Mouse (Mus musculus) limb, embryonic 12.5 days (tissue): Measurements from ENCODE around the gene Zbtb1. TPM values are rescaled to one million over a fixed set of nuclear protein-coding genes. Genes with fewer than 3 reads are reported as not detected.
A peak's percentile ranks its signal among the peaks of the same experiment; 100 is the strongest.

Source experiments
- ATAC-seq: fragments of 200-750 bp; cut with Nextera tagmentation; 2 replicates; pipeline ENCODE4 v1.8.0; 2017; ENCODE audit warnings: low read depth, moderate TSS enrichment; ENCODE audit not compliant: insufficient number of reproducible peaks, insufficient read depth, low FRiP score, low TSS enrichment
- H3K27ac ChIP-seq: fragments of 300-500 bp; sonication (generic); 2 replicates; pipeline ENCODE4 v1.5.1; 2016; ENCODE audit warnings: mild to moderate bottlenecking, moderate library complexity
- H3K27me3 ChIP-seq: fragments of 300-500 bp; sonication (generic); 2 replicates; pipeline ENCODE4 v1.6.1; 2016; ENCODE audit warnings: mild to moderate bottlenecking, moderate library complexity
- H3K36me3 ChIP-seq: fragments of 300-500 bp; sonication (generic); 2 replicates; pipeline ENCODE4 v1.6.1; 2016; ENCODE audit warnings: mild to moderate bottlenecking, moderate library complexity
- H3K4me1 ChIP-seq: fragments of 300-500 bp; sonication (generic); replicated peaks from 2 replicates; pipeline ENCODE4 v1.6.1; 2016
- H3K4me2 ChIP-seq: fragments of 300-500 bp; sonication (generic); 2 replicates; pipeline ENCODE4 v1.6.1; 2016; ENCODE audit warnings: mild to moderate bottlenecking, moderate library complexity
- H3K4me3 ChIP-seq: fragments of 300-500 bp; sonication (generic); replicated peaks from 2 replicates; pipeline ENCODE4 v1.5.1; 2016; ENCODE audit warnings: mild to moderate bottlenecking
- H3K9ac ChIP-seq: fragments of 300-500 bp; sonication (generic); replicated peaks from 2 replicates; pipeline ENCODE4 v1.6.1; 2016; ENCODE audit warnings: mild to moderate bottlenecking, moderate library complexity
- H3K9me3 ChIP-seq: fragments of 300-500 bp; sonication (generic); 2 replicates; pipeline ENCODE4 v1.6.1; 2016; ENCODE audit warnings: mild to moderate bottlenecking, moderate library complexity
- WGBS: fragments of 180-500 bp; shearing (Covaris S2); methylation state at CpG from one replicate; pipeline ENCODE4 v1.1.7; 2016; 5-methylcytosine and 5-hydroxymethylcytosine counted together
- polyA plus RNA-seq: library from polyadenylated mRNA; unstranded; fragments of >200 nt; fragmentation: Nextera tagmentation; extraction: Ambion mirVana; gene quantifications from 2 replicates; pipeline ENCODE4 v1.2.1, GENCODE M21; 2016

Gene Zbtb1
- polyA plus RNA-seq, 1 experiment from 2014 or later: 12.2 TPM

DNA sequence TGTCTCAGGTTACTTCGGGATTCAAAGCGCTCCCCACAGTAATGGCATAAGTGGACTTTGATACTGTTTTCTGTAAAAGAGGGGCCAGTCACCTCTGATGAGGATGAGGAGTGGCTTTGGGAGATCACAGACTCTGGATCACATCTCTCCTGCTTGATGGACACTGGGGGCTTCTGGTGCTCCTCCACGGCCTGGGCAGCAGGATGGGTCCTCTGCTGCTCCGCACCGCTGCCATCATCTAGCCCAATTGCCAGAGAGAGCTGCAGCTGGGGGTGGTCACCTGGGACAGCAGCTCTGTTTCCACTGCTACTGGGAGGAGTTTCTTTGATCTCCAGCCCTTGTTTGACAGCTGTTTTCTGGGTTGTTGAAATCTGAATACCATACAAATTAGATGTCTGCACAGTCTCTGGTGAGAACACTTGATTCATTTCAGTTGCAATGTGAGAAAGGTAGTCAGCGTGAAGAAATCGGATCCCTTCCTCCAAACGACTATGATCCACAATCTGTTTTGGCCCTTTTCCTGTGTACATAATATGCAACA is 20.3 kb upstream of the Zbtb1 start:
- 68% methylated on average over 8 of the region's 8 CpGs for WGBS
- ATAC-seq: no peak
- peaks cover 59% of the 10 kb centered on the region for H3K36me3 ChIP-seq

DNA sequence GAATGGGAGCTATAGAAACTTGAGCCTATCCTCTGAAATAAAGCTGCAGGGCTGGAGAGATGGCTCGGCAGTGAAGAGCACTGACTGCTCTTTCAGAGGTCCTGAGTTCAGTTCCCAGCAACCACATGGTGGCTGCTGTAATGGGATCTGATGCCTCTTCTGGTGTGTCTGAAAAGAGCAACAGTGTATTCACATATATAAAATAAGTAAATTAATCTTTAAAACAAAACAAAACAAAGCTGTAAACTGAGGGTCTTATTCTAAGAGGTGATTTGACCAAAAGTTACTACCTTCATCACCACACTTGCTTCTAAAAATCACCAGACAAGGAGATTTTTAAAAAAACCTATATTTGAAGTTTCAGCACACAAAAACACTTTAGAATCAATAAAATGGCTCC is 9.2 kb upstream of the Zbtb1 start:
- no peak for ATAC-seq
- Histone ChIP-seq H3K4me2 (no peak overlapping the region), H3K4me3 (no peak overlapping the region), H3K9me3 (no peaks in the 10 kb centered on the region), H3K4me1 (peaks cover 6% of the 10 kb centered on the region), H3K27ac (no peak overlapping the region), H3K9ac (no peak overlapping the region), H3K27me3 (no peaks in the 10 kb centered on the region), H3K36me3 (peaks cover 9% of the 10 kb centered on the region; the same call in 1 of the 2 replicates)
- WGBS: 88% methylated on average over 1 of the region's 1 CpGs

More for the DNA sequence above, 20.3 kb upstream of the Zbtb1 start:
- Histone ChIP-seq H3K27me3 (no peaks in the 10 kb centered on the region), H3K4me2 (no peak overlapping the region), H3K4me1 (no peaks in the 10 kb centered on the region), H3K4me3 (no peak overlapping the region), H3K9ac (no peak overlapping the region), H3K9me3 (no peaks in the 10 kb centered on the region), H3K27ac (no peak overlapping the region)

DNA sequence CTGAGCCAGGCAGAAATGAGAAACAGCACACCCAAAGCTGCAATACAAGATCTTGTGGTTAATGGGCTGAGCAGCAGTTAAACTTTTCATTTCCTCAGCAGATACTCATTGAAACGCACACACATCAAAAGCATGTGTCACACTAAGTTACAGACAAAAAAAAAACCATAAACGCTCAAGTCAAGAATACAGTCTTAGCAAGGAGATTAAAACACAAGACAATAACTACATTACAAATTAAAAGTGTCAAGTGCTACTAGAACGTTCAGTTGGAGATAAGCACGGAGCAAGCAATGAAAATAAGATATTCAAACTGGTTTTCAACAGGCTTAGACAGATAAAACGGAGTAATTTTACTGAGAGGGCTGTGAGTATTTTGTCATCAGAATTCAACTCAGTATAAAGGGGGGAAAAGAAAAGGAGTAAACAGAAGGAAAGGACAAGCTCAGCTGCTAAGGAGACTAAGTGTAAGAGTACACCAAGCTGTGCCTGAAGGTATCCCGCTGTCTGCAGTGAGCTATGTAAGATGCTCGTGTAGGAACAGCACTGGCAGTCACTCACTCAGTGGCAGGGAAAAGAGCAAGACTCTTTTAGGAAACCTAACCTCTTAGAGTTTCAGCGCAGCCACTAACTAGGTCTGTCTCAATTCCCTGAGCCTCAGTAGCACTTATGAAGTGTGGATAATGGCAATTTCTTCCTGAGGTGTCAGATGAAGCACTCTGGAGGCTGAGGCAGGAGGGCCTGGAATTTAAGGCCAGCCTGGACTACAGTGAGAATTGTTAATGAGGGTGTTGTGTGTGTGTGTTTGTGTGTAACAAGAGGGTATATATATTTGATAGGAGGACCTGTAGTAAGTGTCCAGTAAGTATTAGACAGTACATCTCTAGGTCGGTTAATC is 8.4 kb upstream of the Zbtb1 start:
- no peaks in the 10 kb centered on the region for H3K27me3 ChIP-seq
- H3K4me2 ChIP-seq: no peak overlapping the region
- no peak for ATAC-seq
- H3K4me1 ChIP-seq: peaks cover 11% of the 10 kb centered on the region
- peak overlapping the region; percentile 53 for H3K27ac ChIP-seq
- 58% methylated on average over 9 of the region's 9 CpGs for WGBS
- no peaks in the 10 kb centered on the region for H3K9me3 ChIP-seq
- peaks cover 9% of the 10 kb centered on the region; the same call in 1 of the 2 replicates for H3K36me3 ChIP-seq
- H3K4me3 ChIP-seq: no peak overlapping the region
- H3K9ac ChIP-seq: no peak overlapping the region

DNA sequence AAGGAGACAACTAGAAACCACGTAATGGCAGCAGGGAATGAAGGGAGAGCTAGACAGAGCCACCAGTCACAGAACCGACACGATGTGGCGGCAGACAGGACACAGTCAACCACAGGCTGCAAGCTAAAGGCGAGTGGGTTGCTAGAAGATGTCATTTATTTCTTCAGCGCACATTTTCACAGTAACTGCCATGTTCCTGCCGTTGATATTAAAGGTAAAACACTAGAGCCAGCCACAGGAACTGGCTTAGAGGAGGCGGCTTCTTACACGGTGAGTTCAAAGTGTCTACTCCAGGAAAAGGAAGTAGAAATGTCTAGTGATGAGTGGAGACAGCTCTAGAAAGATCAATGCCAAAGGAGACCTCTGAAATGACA is 7.8 kb upstream of the Zbtb1 start:
- H3K9me3 ChIP-seq: no peaks in the 10 kb centered on the region
- no peaks in the 10 kb centered on the region for H3K27me3 ChIP-seq
- no peak overlapping the region for H3K4me3 ChIP-seq
- no peak overlapping the region for H3K4me2 ChIP-seq
- H3K36me3 ChIP-seq: peaks cover 9% of the 10 kb centered on the region; the same call in 1 of the 2 replicates
- peaks cover 17% of the 10 kb centered on the region for H3K4me1 ChIP-seq
- no peak overlapping the region for H3K27ac ChIP-seq
- no peak overlapping the region for H3K9ac ChIP-seq
- no peak for ATAC-seq
- 89% methylated on average over 9 of the region's 9 CpGs for WGBS

DNA sequence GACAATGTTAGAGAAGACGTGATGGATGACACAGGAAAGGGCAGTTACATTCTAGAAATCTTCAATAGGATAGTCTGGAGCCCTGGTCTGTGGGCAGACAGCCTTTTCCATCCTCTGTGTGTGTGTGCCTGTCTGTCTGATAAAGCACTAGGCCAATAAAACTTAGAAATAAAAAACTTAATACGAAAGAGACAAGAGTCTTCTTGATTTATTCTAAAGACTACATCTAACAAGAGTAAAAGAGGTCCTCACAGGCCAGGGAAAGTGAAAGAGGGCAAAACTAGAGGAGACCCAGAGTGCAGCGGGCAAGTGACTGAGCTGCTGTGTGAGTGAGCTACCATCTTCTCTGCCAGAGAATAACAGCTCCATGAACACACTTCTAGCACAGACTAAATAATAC is 3.8 kb upstream of the Zbtb1 start:
- no peak overlapping the region for H3K4me3 ChIP-seq

DNA sequence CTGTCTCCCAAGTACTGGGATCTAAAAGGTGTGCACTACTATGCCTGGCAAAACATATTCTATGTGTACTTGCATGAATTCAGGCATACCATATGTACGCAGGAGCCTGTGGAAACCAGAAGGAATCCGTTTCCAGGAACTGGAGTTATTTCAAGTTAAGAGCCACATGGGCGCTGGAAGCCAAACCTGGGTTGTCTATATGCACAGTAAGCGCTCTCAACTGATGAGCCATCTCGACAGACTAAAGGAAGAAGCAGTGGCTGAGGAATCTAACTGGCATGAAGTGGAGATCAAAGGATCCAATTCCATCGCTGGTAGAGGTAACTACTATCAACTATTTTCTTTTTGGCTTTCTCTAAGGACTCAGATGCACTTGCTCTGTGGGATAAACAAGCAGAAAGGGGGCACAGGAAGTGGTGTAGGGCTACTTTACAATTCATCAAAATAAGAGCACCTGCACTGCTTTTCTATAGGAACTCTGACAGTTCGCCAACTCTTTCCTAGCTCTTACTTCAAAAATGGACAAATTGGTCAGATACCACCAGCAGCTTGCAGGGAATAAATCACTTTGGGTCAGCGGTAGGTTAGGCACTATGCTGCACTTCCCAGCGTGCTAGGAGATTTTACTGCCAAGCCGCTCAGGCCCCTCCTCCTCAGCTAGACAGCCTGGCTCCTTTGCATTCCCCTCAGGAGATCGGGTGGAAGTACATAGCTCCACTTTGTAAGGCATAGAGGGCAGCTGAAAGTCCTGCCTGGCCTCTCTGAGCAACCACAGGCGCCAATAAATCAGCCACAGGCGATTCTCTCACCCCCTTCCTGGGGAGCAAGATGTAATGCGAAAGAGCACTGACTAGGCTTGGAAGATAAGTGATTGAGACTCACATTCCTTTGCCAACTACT is 2.7 kb upstream of the Zbtb1 start:
- H3K27ac ChIP-seq: peak overlapping the region; percentile 100

More for the DNA sequence above, 3.8 kb upstream of the Zbtb1 start:
- Histone ChIP-seq H3K36me3 (0 out of 2 replicates have a peak, but pooled peaks cover 3% of the 10 kb centered on the region), H3K27me3 (no peaks in the 10 kb centered on the region), H3K9me3 (no peaks in the 10 kb centered on the region), H3K4me1 (peaks cover 32% of the 10 kb centered on the region), H3K9ac (no peak overlapping the region), H3K27ac (no peak overlapping the region), H3K4me2 (no peak overlapping the region)
- ATAC-seq: no peak
- WGBS: 82% methylated on average over 3 of the region's 3 CpGs

DNA sequence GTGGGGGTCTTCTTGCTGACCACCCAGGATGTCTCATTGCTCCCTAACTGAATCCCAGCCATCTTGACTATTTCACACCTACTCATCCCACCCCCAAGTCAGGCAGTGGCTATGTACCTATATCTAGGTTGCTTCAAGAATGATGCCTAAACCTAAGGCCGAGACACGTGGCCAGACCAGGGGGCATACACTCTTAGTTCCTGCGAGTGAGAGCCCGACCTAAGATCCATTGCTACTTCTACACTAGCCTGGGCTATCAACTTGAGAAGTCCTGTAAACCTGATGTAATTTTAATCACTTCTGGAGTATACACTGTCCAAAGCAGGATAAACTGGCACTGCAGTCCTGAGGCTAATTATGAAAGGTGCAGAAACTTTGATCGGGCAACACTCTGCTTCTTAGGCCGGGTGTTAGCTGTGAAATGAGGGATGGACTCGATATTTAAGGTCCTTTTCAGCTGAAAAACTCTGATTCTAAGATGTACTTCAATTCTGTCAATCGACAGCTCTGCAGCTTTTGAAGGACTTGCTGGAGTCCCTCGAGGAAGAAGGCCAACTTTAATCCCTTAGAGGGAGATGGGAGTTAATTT is 1.8 kb upstream of the Zbtb1 start:
- Histone ChIP-seq H3K4me2 (peak overlapping the region; percentile 89), H3K36me3 (0 out of 2 replicates have a peak, but pooled peaks cover 3% of the 10 kb centered on the region), H3K27me3 (no peaks in the 10 kb centered on the region), H3K27ac (peak overlapping the region; percentile 100), H3K4me1 (peaks cover 43% of the 10 kb centered on the region), H3K4me3 (peak overlapping the region; percentile 91), H3K9ac (peak overlapping the region; percentile 98), H3K9me3 (no peaks in the 10 kb centered on the region)
- 4% methylated on average over 9 of the region's 9 CpGs for WGBS
- no peak for ATAC-seq

More for the DNA sequence above, 2.7 kb upstream of the Zbtb1 start:
- Histone ChIP-seq H3K4me3 (peak overlapping the region; percentile 91), H3K9me3 (no peaks in the 10 kb centered on the region), H3K36me3 (0 out of 2 replicates have a peak, but pooled peaks cover 3% of the 10 kb centered on the region), H3K27me3 (no peaks in the 10 kb centered on the region), H3K4me2 (peak overlapping the region; percentile 89), H3K9ac (0 out of 2 replicates have a peak overlapping the region, but pooled peaks have one; percentile 98), H3K4me1 (peaks cover 34% of the 10 kb centered on the region)
- 14% methylated on average over 14 of the region's 14 CpGs for WGBS
- no peak for ATAC-seq

DNA sequence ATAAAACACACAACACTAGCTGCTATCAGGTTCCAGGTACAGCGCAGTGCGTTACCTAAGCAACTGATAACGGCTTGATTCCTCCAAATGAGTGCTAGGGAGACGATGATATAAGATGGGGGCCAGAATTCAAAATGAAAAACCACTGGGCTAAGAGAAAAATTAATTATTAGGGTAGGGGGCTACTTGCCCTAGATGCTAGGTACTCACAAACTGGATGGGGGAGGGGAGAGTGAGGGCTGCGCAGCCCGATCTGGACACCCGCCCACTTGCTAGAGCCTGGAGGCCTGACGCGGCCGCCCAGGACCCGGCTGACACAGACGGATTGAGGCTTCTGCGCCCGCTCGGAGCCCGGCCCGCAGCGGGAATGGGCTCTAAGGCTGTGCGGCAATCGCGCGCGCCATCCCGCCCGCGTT is 1.3 kb upstream of the Zbtb1 start:
- WGBS: under 1% methylated on average over 26 of the region's 26 CpGs
- peak overlapping the region; percentile 91 for H3K4me3 ChIP-seq
- 0 out of 2 replicates have a peak, but pooled peaks have one; percentile 6 for ATAC-seq
- H3K4me1 ChIP-seq: peaks cover 43% of the 10 kb centered on the region
- H3K27ac ChIP-seq: peak overlapping the region; percentile 100
- H3K27me3 ChIP-seq: no peaks in the 10 kb centered on the region
- H3K4me2 ChIP-seq: peak overlapping the region; percentile 89
- H3K36me3 ChIP-seq: 0 out of 2 replicates have a peak, but pooled peaks cover 3% of the 10 kb centered on the region
- no peaks in the 10 kb centered on the region for H3K9me3 ChIP-seq
- H3K9ac ChIP-seq: peak overlapping the region; percentile 98

DNA sequence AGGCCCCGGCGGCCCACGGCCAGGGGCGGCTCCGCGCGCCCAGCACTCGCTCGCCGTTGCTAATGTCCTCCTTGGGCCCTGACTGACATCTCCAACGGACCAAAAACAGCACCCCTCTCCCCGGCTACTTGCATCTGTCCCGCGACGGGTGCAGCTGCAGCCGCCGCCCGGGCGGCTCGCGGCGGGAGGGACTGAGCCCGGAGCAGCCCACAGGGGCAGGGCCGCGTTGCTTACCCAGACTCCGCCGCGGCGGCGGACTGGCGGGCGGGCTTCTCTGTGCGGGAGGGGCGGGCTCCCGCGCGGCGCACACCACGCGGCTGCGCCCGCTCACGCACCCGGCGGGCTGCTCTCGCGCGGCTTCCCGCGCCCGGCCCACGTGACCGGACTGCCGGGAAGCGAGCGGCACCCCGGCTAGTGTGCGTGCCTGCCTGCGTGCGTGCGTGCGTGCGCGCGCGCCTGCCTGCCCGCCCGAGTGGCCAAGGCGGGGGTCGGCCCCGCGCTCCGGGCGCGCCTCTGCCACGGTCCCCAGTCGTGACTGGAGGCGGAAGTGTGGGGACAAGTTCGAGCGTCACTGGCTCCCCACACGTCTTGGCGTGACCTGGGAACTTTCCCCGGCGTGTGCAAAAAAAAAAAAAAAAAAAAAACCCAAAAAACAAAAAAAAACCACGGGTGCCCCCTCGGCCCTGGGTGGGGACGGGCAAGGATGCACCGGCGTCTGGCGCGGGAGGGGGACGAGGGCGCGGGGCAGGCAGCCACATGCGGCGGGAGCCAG is 674 bp upstream of the Zbtb1 start, which contains the start of gene Zbtb25:
Gene Zbtb25, minus strand, starts transcription at position 397 of the 772 bp plus-strand sequence.
- peak within 1 kb of the TSS; percentile 89 for H3K4me2 ChIP-seq
- peaks cover 49% of the 10 kb centered on the region for H3K4me1 ChIP-seq
- no peaks in the 10 kb centered on the region for H3K9me3 ChIP-seq
- peak within 1 kb of the TSS; percentile 100 for H3K27ac ChIP-seq
- no peaks in the 10 kb centered on the region for H3K36me3 ChIP-seq
- H3K9ac ChIP-seq: peak within 1 kb of the TSS; percentile 98
- H3K4me3 ChIP-seq: peak within 1 kb of the TSS; percentile 91
- ATAC-seq: peak; percentile 70
- 0% methylated on average over 91 of the region's 96 CpGs for WGBS
- H3K27me3 ChIP-seq: no peaks in the 10 kb centered on the region
